27 mouse cellular contexts compared by ENCODE assay signal in genomic region chr1:150135350-150135749, GRCm38 (mm10). TPM values are rescaled to one million over a fixed set of nuclear protein-coding genes. Genes with fewer than 3 reads are reported as not detected.
"Had no signal": no experiment of that assay in that cellular context is flagged by ENCODE, and none has a peak within 500 bp of the region (broad histone marks: within the 10 kb centered on the region; RNA-seq: fewer than 3 reads in every experiment).

No protein-coding gene starts in this region.

- H3K27ac ChIP-seq: embryonic facial prominence, embryonic 10.5 days; embryonic facial prominence, embryonic 12.5 days; embryonic facial prominence, embryonic 13.5 days; embryonic facial prominence, embryonic 15.5 days; forebrain, embryonic 10.5 days; forebrain, embryonic 12.5 days; forebrain, embryonic 13.5 days; forebrain, embryonic 15.5 days; gastrocnemius, adult 2 months; heart, adult 2 months had no signal

- H3K36me3 ChIP-seq: embryonic facial prominence, embryonic 10.5 days; embryonic facial prominence, embryonic 12.5 days; embryonic facial prominence, embryonic 13.5 days; embryonic facial prominence, embryonic 15.5 days; forebrain, embryonic 10.5 days; forebrain, embryonic 12.5 days; forebrain, embryonic 15.5 days had no signal

- H3K4me2 ChIP-seq: embryonic facial prominence, embryonic 12.5 days; embryonic facial prominence, embryonic 13.5 days; embryonic facial prominence, embryonic 15.5 days; forebrain, embryonic 12.5 days; forebrain, embryonic 13.5 days; forebrain, embryonic 15.5 days had no signal

- H3K27me3 ChIP-seq: embryonic facial prominence, embryonic 12.5 days; embryonic facial prominence, embryonic 13.5 days; embryonic facial prominence, embryonic 15.5 days; forebrain, embryonic 12.5 days; forebrain, embryonic 13.5 days; forebrain, embryonic 15.5 days had no signal

- H3K9ac ChIP-seq: embryonic facial prominence, embryonic 12.5 days; embryonic facial prominence, embryonic 13.5 days; embryonic facial prominence, embryonic 15.5 days; forebrain, embryonic 12.5 days; forebrain, embryonic 13.5 days; forebrain, embryonic 15.5 days; forebrain, postnatal 0 days had no signal

- H3K4me3 ChIP-seq: embryonic facial prominence, embryonic 10.5 days; embryonic facial prominence, embryonic 12.5 days; embryonic facial prominence, embryonic 13.5 days; embryonic facial prominence, embryonic 15.5 days; erythroblast, embryonic 14.5 days; forebrain, embryonic 10.5 days; forebrain, embryonic 12.5 days; forebrain, embryonic 13.5 days; forebrain, embryonic 15.5 days; gastrocnemius, adult 2 months; heart, adult 2 months had no signal

- DNase-seq: cerebellum, adult 8-10 months; cerebellum, adult 9-10 months; cerebellum, adult 9-11 months; cerebellum, postnatal 10 days; cerebellum, postnatal 14 days; cerebellum, postnatal 25 days; cerebellum, postnatal 36 days; embryo, embryonic 11 days; forebrain, postnatal 0 days; gastrocnemius, adult 2 months; gastrocnemius, postnatal 10 days; gastrocnemius, postnatal 14 days; gastrocnemius, postnatal 25 days; gastrocnemius, postnatal 36 days; heart, adult 18-20 months; heart, adult 2 months had no signal

- ATAC-seq: forebrain, embryonic 13.5 days; forebrain, embryonic 14.5 days; forebrain, embryonic 15.5 days; forebrain, embryonic 16.5 days; forebrain, postnatal 0 days had no signal

- H3K4me1 ChIP-seq: embryonic facial prominence, embryonic 10.5 days; embryonic facial prominence, embryonic 12.5 days; embryonic facial prominence, embryonic 13.5 days; embryonic facial prominence, embryonic 15.5 days; forebrain, embryonic 10.5 days; forebrain, embryonic 12.5 days; forebrain, embryonic 13.5 days; forebrain, embryonic 15.5 days had no signal

- H3K9me3 ChIP-seq: embryonic facial prominence, embryonic 10.5 days; embryonic facial prominence, embryonic 12.5 days; embryonic facial prominence, embryonic 13.5 days; embryonic facial prominence, embryonic 15.5 days; forebrain, embryonic 10.5 days; forebrain, embryonic 12.5 days; forebrain, embryonic 13.5 days; forebrain, embryonic 15.5 days had no signal

RNA-seq across cellular contexts. Expression of gene Ptgs2, which starts 35.5 kb away (rescaled TPM):
- polyA plus RNA-seq: erythroblast, embryonic 14.5 days; forebrain, embryonic 10.5 days; forebrain, embryonic 13.5 days; forebrain, embryonic 14.5 days; forebrain, embryonic 15.5 days; forebrain, embryonic 16.5 days had no signal
